Mouse (Mus musculus) forebrain, embryonic 16.5 days (tissue): ENCODE measurements at regions not wholly inside any gene's neighbourhood (a gene's known extent, or its start where the extent isn't known, plus 50 kb on each side); places are given as distances from the start of the nearest gene placed in this dataset.
A peak's percentile ranks its signal among the peaks of the same experiment; 100 is the strongest.

Experiments used
- ATAC-seq: fragments of 200-750 bp; cut with Nextera tagmentation; 2 replicates; pipeline ENCODE4 v1.8.0; 2017; ENCODE audit warnings: mild to moderate bottlenecking, moderate library complexity
- H3K27ac ChIP-seq: fragments of 300-500 bp; sonication (generic); 2 replicates; pipeline ENCODE4 v1.5.1; 2014; ENCODE audit warnings: low read length, control low read depth
- H3K27me3 ChIP-seq: fragments of 300-500 bp; sonication (generic); replicated peaks from 2 replicates; pipeline ENCODE4 v1.6.1; 2014; ENCODE audit warnings: low read length; ENCODE audit not compliant: control insufficient read depth, insufficient read depth
- H3K36me3 ChIP-seq: fragments of 300-500 bp; sonication (generic); 2 replicates; pipeline ENCODE4 v1.6.1; 2014; ENCODE audit not compliant: control insufficient read depth, insufficient read depth
- H3K4me1 ChIP-seq: fragments of 300-500 bp; sonication (generic); replicated peaks from 2 replicates; pipeline ENCODE4 v1.6.1; 2014; ENCODE audit warnings: low read length; ENCODE audit not compliant: control insufficient read depth, insufficient read depth
- H3K4me2 ChIP-seq: fragments of 300-500 bp; sonication (generic); 2 replicates; pipeline ENCODE4 v1.6.1; 2014; ENCODE audit warnings: mild to moderate bottlenecking, low read length, control low read depth
- H3K4me3 ChIP-seq: fragments of 300-500 bp; sonication (generic); replicated peaks from 2 replicates; pipeline ENCODE4 v1.5.1; 2014; ENCODE audit warnings: mild to moderate bottlenecking, low read length, control low read depth
- H3K9ac ChIP-seq: fragments of 300-500 bp; sonication (generic); replicated peaks from 2 replicates; pipeline ENCODE4 v1.6.1; 2014; ENCODE audit warnings: low read depth, low read length, control low read depth
- H3K9me3 ChIP-seq: fragments of 300-500 bp; sonication (generic); 2 replicates; pipeline ENCODE4 v1.6.1; 2016; ENCODE audit warnings: low read length; ENCODE audit not compliant: control insufficient read depth
- WGBS: fragments of 180-500 bp; shearing (Covaris S2); extraction: QIAGEN DNeasy Blood & Tissue Kit; methylation state at CpG from one replicate; pipeline ENCODE4 v1.1.7; 2014; 5-methylcytosine and 5-hydroxymethylcytosine counted together

DNA sequence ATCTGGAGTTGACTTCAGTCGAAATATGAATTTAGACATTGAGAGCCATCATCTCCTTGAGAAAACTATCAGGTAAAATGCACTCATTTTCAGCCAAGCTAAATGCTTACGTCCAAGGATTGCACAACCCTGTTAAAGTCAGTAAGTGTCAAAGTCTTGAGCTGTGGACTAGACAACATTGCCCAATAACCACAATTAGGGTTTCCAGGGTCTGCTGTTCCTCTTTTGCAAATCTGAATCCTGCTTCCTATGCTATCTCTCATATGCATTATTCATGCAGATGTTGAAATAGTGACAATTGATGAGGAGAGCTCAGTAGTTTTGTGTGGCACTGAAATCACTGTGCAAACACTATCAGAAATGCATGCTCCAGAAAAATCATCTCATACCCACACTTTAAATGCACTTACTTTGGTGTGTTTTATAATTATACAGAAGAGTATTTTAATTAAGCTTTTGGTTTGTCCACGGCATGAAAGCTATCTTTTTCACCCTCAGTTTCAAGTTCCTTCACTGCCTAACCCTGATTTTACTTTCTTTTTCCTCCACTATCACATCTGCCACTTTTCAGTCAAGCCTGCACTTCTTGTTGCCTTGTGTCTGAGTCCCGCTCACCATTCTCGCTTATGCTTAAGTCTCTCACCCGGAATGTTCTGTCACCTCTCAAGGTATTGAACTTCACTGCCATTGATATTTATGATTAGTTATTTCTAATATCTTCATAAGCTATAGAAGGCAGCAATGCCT, 429.4 kb upstream of the Mef2c start:
- 81% methylated on average over 6 of the region's 6 CpGs for WGBS
- H3K27ac ChIP-seq = no peak overlapping the region
- H3K4me2 ChIP-seq = no peak overlapping the region

DNA sequence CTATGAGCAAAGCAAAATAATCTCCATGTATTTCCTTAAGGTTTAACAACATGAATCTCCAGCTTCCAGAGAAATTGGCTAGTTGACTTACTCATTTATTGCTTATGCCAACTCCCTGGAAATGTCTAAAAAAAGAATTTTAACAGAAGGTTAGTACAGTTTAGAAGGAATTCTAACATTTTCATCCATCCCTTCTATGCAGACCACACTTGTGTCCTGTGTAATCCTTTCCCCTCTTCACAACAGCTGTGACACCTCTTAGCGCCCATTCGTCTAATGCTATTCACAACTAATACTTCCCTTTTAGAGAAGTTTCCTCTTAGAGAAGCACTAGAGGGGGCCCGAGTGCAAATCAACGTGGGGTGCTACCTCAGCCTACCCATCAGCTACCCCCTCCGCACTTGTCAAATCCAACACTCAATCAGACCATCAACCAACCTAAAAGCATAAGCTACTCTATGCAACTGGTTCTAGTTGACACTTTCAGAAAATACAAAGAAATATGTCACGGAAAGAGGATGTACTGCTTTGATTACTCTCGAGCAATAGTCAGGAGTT, 428.4 kb upstream of the Mef2c start:
- Histone ChIP-seq H3K4me3 (no peak overlapping the region), H3K36me3 (no peaks in the 10 kb centered on the region), H3K27ac (no peak overlapping the region), H3K27me3 (no peaks in the 10 kb centered on the region), H3K9me3 (no peaks in the 10 kb centered on the region), H3K9ac (no peak overlapping the region), H3K4me2 (no peak overlapping the region), H3K4me1 (no peaks in the 10 kb centered on the region)
- WGBS = 70% methylated on average over 7 of the region's 7 CpGs
- ATAC-seq = no peak

More for the DNA sequence above, 429.4 kb upstream of the Mef2c start:
- Histone ChIP-seq H3K36me3 (no peaks in the 10 kb centered on the region), H3K4me1 (no peaks in the 10 kb centered on the region), H3K9me3 (no peaks in the 10 kb centered on the region), H3K9ac (no peak overlapping the region), H3K27me3 (no peaks in the 10 kb centered on the region), H3K4me3 (no peak overlapping the region)
- ATAC-seq = no peak

DNA sequence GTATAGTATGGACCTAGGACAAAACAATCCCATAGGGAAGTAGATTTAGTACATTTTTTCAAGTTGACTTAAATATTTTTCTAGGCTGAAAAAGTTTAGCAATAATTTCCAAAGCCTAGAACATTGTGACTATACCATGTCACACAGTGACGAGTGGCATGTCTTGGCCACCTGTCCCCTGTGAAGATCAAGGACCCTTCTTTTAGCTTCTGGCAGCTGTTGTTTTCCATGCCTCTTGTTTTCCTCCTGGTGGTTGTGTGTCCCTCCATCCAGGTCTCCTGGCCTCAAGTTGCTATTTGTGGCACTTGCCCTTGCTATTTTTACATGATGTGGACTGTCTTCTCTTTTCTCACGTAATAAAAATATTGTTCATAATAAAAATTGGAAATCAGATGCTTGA, 427.2 kb upstream of the Mef2c start:
- Histone ChIP-seq H3K4me2 (no peak overlapping the region), H3K27ac (no peak overlapping the region), H3K27me3 (no peaks in the 10 kb centered on the region), H3K4me3 (no peak overlapping the region), H3K9ac (no peak overlapping the region), H3K4me1 (no peaks in the 10 kb centered on the region), H3K9me3 (no peaks in the 10 kb centered on the region), H3K36me3 (no peaks in the 10 kb centered on the region)
- WGBS = 84% methylated on average over 2 of the region's 2 CpGs
- ATAC-seq = no peak

DNA sequence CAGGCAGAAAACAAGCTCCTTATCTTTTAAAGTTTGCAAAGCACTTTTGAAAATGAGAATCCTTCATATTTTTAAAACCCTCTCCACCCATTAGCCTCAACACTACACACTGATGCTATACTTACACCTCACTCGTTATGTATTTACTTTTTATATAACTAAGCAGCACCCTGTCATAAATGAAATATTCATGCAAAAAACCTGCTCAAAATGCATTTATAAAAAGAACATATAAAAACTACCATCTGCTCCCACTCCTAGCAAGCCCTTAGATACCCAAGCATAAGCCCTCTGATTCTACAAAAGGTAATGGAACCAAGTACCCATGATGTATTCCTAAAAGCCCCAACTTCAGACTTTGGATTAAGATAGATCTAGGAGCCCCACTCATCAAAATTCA, 426.7 kb upstream of the Mef2c start:
- H3K27ac ChIP-seq = no peak overlapping the region
- no peak for ATAC-seq
- WGBS = 74% methylated on average over 1 of the region's 1 CpGs

DNA sequence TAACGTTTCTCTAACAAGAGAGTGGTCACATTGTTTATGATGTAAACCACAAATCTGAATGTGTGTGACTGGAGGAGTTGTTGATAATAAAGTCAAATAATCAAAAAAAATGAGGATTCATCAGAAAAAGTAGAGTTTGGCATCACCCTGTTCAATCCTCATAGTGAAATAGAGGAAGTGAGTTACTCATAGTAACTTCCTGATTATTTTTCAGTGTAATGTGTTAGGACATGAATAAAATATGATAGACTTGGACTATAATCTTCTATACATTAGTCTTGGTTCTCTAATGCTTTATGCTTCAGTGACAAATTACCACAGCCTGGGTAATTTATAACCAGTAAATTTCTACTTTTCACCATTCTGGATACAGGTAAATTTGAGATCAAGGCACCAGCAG, 424.5 kb upstream of the Mef2c start:
- no peaks in the 10 kb centered on the region for H3K27me3 ChIP-seq
- WGBS = 84% methylated on average over 1 of the region's 1 CpGs
- H3K36me3 ChIP-seq = no peaks in the 10 kb centered on the region
- H3K4me1 ChIP-seq = no peaks in the 10 kb centered on the region
- no peaks in the 10 kb centered on the region for H3K9me3 ChIP-seq
- ATAC-seq = no peak
- H3K4me3 ChIP-seq = no peak overlapping the region
- H3K4me2 ChIP-seq = no peak overlapping the region
- no peak overlapping the region for H3K27ac ChIP-seq
- H3K9ac ChIP-seq = no peak overlapping the region

More for the DNA sequence above, 426.7 kb upstream of the Mef2c start:
- H3K36me3 ChIP-seq = no peaks in the 10 kb centered on the region
- no peak overlapping the region for H3K4me3 ChIP-seq
- H3K4me2 ChIP-seq = no peak overlapping the region
- H3K9me3 ChIP-seq = no peaks in the 10 kb centered on the region
- H3K4me1 ChIP-seq = no peaks in the 10 kb centered on the region
- H3K9ac ChIP-seq = no peak overlapping the region
- H3K27me3 ChIP-seq = no peaks in the 10 kb centered on the region

DNA sequence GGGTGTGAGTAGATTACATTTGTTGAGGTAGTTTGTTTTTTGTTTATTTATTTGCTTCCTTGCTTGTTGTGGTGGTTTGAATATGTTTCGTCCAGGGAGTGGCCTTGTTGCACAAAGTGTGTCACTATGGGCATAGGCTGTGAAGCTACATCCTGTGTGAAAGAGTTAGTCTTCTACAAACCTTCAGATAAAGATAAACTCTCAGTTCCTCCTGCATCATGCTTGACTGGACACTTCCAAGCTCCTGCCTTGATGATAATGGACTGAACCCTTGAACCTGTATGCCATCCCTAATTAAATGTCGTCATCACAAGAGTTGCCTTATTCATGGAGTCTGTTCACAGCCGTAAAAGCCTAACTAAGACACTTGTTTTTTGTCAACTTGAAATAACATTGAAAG, 418.9 kb upstream of the Mef2c start:
- no peak overlapping the region for H3K4me3 ChIP-seq
- no peak overlapping the region for H3K9ac ChIP-seq
- no peak overlapping the region for H3K27ac ChIP-seq
- H3K4me2 ChIP-seq = no peak overlapping the region
- H3K36me3 ChIP-seq = no peaks in the 10 kb centered on the region
- H3K9me3 ChIP-seq = no peaks in the 10 kb centered on the region
- no peak for ATAC-seq
- no peaks in the 10 kb centered on the region for H3K4me1 ChIP-seq
- no peaks in the 10 kb centered on the region for H3K27me3 ChIP-seq
- 73% methylated on average over 3 of the region's 3 CpGs for WGBS

DNA sequence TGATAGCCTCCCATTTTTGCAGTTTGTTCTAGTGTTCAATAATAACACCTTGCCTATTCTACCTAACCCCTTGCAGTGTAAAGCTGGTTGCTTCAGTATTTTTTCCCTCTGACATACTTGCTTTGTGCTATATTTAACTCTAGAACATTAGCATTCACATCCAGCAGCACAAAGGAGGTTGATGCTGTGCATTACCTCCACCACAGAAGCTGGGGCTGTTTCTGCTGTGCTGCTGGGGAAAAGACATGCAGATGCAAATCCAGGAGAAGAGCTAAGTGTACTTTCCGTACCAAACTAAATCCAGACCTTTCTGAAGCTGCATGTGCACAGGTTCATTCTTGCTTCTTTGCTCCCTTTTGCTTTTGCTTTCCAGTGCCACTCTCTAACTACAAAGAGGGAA, 403.9 kb upstream of the Mef2c start:
- Histone ChIP-seq H3K4me2 (no peak overlapping the region), H3K4me3 (no peak overlapping the region), H3K9me3 (no peaks in the 10 kb centered on the region), H3K4me1 (no peaks in the 10 kb centered on the region), H3K9ac (no peak overlapping the region), H3K36me3 (no peaks in the 10 kb centered on the region), H3K27ac (no peak overlapping the region), H3K27me3 (no peaks in the 10 kb centered on the region)
- ATAC-seq = no peak
- 62% methylated on average over 1 of the region's 1 CpGs for WGBS

DNA sequence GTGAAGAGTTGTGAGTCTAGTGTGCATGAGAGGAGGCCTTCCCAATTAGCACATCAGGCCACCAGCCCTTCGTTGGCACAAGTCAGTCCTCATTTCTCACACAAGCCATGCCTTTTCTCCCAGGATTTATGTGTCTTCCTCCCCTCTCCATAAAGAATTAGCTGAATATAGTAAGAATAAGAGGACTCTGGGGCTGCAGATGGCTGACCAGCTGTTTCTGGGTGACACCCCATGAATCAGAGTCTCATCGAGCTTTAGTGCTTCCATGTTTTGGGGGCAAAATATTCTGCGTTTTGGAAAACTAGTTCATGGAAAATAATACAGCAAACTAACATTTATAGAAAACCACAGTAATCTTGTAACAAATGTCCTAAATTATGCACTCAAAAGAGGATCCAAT, 393.2 kb upstream of the Mef2c start:
- no peaks in the 10 kb centered on the region for H3K27me3 ChIP-seq
- H3K4me1 ChIP-seq = no peaks in the 10 kb centered on the region
- H3K9ac ChIP-seq = no peak overlapping the region
- WGBS = 71% methylated on average over 3 of the region's 3 CpGs
- ATAC-seq = no peak
- no peaks in the 10 kb centered on the region for H3K9me3 ChIP-seq
- no peak overlapping the region for H3K4me2 ChIP-seq
- no peak overlapping the region for H3K27ac ChIP-seq
- H3K36me3 ChIP-seq = no peaks in the 10 kb centered on the region
- H3K4me3 ChIP-seq = no peak overlapping the region

DNA sequence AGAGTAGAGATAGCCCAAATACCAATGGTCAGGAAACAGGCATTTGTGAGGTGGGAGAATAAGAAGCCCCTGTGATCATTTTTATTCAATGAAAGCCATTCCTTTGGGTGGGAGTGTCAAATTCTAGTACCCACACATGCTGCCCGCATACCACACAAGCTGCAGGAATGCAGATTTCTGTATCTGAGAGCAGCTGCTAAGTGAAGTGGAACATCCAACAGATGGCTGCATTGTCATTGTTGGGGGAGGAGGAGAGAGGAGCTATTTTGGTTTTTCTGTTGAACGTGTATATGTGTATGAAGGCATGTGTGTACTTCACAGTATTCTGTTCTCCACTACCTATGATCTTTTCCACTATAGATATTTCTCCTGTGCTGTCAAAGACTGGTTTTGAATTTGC, 392.3 kb upstream of the Mef2c start:
- ATAC-seq = peak; percentile 52; the same call in 1 of the 2 replicates
- Histone ChIP-seq H3K9ac (no peak overlapping the region), H3K4me3 (no peak overlapping the region), H3K4me2 (no peak overlapping the region), H3K36me3 (no peaks in the 10 kb centered on the region), H3K27me3 (no peaks in the 10 kb centered on the region), H3K4me1 (no peaks in the 10 kb centered on the region), H3K27ac (no peak overlapping the region), H3K9me3 (no peaks in the 10 kb centered on the region)
- WGBS = 5% methylated on average over 2 of the region's 2 CpGs

DNA sequence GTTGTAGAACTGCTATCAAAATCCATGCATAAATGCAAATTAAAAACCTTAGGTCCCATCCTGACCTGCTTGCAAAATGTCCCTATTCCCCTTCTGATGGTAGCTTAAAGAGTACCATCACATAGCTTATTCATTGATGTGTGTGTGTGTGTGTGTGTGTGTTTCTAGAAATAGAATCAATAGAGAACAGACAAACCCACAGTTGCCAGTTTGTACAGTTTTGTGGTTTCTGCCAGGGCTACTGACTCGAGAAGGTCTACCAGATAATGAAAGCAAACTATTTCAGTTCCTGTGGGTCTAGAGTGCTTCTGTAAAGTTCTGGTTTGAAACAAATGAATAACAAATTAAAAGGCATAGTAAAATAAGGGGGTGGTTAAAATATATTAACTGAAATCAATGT, 391.5 kb upstream of the Mef2c start:
- H3K36me3 ChIP-seq = no peaks in the 10 kb centered on the region
- H3K27me3 ChIP-seq = no peaks in the 10 kb centered on the region
- H3K27ac ChIP-seq = no peak overlapping the region
- no peak overlapping the region for H3K4me3 ChIP-seq
- no peaks in the 10 kb centered on the region for H3K9me3 ChIP-seq
- H3K4me1 ChIP-seq = no peaks in the 10 kb centered on the region
- no peak overlapping the region for H3K4me2 ChIP-seq
- no peak overlapping the region for H3K9ac ChIP-seq
- WGBS = 71% methylated on average over 1 of the region's 1 CpGs
- ATAC-seq = no peak
